Mouse (Mus musculus) gastrocnemius, adult 2 months (tissue): ENCODE measurements around the gene Olfr549. TPM values are rescaled to one million over a fixed set of nuclear protein-coding genes. Genes with fewer than 3 reads are reported as not detected.

ENCODE experiments used
- DNase-seq: peaks from one replicate; pipeline ENCODE4 v3.0.0; 2022
- H3K27ac ChIP-seq: fragments of 200-600 bp; 2 replicates; pipeline ENCODE4 v1.8.1; 2022; ENCODE audit warnings: mild to moderate bottlenecking
- H3K4me3 ChIP-seq: fragments of 200-600 bp; 2 replicates; pipeline ENCODE4 v1.8.1; 2022; ENCODE audit warnings: mild to moderate bottlenecking, moderate library complexity
- CTCF ChIP-seq: fragments of 200-600 bp; IDR thresholded peaks from 2 replicates; pipeline ENCODE4 v1.8.1; 2022; ENCODE audit warnings: antibody characterized with exemption, mild to moderate bottlenecking, moderate library complexity
- intact Hi-C: fragments of 180-260 bp; cut with DNase I; formaldehyde crosslinking; loops from one replicate; pipeline ENCODE4 v1.15.1; 2025
- long read RNA-seq, 2 experiments: library from polyadenylated mRNA; stranded (forward); transcript quantifications; one replicate each; pipeline ENCODE4 v2.0.0; 2021
- total RNA-seq, 2 experiments: library from RNA; stranded (reverse); gene quantifications; 2 replicates each; pipeline ENCODE4 v1.2.3; 2021

The Olfr549 gene
- total RNA-seq = not detected
- long read RNA-seq, experiment 1 = 0 reads
- long read RNA-seq, experiment 2 = 0 reads

DNA sequence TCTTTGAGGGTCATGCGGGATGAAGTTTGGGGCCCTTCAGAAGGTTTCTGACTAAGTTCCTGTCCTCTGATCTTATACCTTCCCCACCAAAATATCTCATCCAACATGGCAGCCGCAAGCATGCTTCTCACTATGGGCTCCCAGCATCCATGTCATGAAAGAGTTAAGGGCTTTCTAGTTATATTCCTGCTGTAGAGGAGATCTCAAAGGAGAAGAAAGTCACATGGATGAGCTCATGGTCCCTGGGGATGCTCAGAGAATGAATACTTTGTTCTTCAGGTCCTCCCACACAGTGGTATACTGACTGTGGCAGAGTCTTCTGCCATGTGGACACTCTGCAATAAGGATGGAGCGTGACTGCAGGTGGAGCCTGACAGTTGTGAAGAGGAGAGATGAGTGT, at the start of gene Olfr549:
Gene Olfr549 (plus strand): TSS at position 301 of the 400 bp plus-strand sequence.
- intact Hi-C loops = no loop called here
- Histone ChIP-seq H3K4me3 (no peak within 1 kb of the TSS), H3K27ac (no peak within 1 kb of the TSS)
- no peak for TF ChIP-seq CTCF
- DNase-seq = no peak

DNA sequence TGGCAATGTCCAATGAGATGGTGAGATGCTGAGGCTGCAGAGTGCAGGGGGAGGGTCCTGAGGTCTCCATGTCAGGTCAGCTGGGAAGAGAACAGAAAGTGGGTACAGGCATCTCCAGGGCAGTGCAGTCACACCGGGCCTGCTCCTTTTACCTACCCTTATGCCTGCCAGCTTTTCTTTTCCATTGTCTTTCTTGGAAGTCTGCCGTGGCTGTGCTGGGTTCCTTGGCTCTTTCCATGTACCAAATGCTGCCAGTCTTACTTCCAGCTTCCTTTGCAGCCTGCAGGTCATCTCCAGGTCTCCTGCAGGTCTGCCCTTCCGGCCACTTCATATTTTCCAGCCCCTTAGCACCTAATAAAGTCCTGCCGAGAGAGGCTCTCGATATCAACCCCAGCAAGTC, 47.7 kb upstream of the Olfr549 start:
- TF ChIP-seq CTCF = no peak
- H3K4me3 ChIP-seq = no peak overlapping the region
- no peak overlapping the region for H3K27ac ChIP-seq
- intact Hi-C loops = no loop called here
- no peak for DNase-seq

DNA sequence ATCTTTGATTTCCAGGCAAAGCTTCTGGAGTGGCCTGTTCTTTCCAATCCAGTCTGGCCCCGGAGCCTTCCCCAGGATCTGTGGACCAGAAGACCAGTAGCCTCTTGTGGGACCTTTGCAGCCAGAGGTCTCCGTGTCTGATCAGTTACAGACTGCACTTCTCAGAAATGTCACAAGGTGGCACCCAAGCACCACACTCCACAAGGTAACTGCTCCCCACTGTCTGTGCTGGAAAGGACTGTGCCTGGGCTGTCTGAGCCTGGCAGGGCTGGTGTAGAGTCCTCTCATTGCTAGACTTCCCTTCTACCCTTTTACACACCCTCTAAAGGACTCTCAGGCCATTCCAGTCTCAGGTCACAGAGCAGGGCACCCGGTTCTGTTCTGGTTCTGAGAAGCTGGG, 42.8 kb upstream of the Olfr549 start:
- no peak overlapping the region for H3K27ac ChIP-seq
- DNase-seq = peak; percentile 72
- intact Hi-C loops = no loop called here
- TF ChIP-seq CTCF = peak; percentile 92
- no peak overlapping the region for H3K4me3 ChIP-seq

DNA sequence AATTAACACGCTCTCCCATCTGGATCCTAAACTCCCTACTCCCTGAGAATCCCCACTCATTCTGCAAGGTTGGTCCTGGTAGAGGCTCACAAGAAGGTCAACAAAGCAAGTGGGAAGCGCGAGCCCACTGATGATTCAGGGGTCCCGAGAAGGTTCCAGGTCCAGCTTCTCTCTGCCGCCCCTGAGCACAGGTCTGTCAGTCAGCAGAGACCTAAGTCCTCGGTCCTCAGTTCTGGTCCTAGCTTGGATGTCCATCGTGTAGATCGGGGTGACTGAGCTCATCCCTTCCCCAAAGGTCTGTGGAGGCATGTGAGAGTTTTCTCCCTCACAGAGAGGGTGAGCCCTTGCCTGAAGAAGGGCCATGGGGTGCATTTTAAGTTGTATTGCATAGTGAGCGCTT, 41.6 kb upstream of the Olfr549 start:
- no peak for DNase-seq
- Histone ChIP-seq H3K4me3 (no peak overlapping the region), H3K27ac (no peak overlapping the region)
- intact Hi-C loops = no loop called here
- no peak for TF ChIP-seq CTCF

DNA sequence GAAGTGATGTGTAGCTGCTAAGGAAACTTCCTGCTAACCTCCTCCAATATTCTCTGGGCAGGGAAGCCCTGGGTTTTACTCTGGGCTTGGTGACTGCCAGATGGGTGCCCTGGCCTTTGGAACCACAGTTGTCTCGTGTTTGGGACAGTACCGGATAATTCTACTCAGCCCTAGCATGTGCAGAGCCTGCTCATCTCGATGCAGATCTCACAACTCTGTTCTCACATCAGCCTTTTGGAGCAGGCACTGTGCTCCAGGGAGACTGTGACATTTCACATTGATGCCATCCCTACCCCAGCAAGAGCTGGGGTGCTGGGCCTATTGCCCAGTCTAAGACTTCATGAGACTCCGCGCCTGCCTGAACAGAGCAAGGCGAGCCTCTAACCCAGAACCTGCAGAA, 41.0 kb upstream of the Olfr549 start:
- intact Hi-C loops = no loop called here
- Histone ChIP-seq H3K4me3 (no peak overlapping the region), H3K27ac (no peak overlapping the region)
- no peak for DNase-seq
- TF ChIP-seq CTCF = no peak

DNA sequence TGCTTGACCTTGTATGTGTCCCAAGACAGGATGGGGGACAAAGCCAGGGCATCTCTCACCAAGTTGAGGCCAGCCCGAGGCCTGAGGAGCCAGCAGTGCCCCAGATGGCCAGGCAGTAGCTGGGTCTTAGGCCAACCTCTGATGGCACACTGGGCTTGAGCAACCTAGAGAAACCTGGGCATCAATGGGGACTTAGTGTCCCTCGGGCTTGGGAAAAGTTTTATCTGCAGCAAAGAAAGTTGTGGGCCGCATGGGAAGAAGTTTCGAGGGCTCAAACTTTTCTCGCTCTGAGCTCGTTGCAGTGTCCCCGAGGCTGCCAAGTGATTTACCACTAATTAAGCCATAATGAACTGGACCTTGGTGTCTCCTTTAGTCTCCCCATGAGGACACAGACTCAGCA, 39.9 kb upstream of the Olfr549 start:
- TF ChIP-seq CTCF = no peak
- H3K27ac ChIP-seq = no peak overlapping the region
- intact Hi-C loops = loop anchor here (5.0 kb wide), 2 partner anchors 58 to 408 kb away; partner anchors contain the start of genes Olfr571 and Trim21
- no peak overlapping the region for H3K4me3 ChIP-seq
- DNase-seq = no peak

DNA sequence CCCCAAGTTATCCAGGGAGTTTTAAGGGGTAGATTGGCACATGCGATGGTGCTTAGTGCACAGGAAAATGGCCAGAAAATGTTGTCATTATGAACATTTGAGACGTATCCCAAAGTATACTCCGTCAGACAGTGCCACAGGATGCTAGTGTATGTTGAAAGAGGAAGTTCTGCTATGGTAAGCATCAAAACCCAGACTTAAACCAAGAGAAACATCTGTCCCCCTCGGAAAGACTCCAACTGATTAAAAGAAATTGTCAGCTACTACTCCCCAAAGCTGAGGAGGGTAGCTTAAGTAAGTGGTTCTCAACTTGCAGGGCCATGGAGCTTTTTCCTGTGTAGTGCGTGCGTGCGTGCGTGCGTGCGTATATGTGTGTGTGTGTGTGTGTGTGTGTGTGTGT, 37.7 kb upstream of the Olfr549 start:
- no peak overlapping the region for H3K27ac ChIP-seq
- TF ChIP-seq CTCF = no peak
- intact Hi-C loops = loop anchor here (2.0 to 5.0 kb wide), 3 partner anchors 55 to 405 kb away; partner anchors contain the start of genes Olfr571 and Trim21
- H3K4me3 ChIP-seq = no peak overlapping the region
- no peak for DNase-seq

DNA sequence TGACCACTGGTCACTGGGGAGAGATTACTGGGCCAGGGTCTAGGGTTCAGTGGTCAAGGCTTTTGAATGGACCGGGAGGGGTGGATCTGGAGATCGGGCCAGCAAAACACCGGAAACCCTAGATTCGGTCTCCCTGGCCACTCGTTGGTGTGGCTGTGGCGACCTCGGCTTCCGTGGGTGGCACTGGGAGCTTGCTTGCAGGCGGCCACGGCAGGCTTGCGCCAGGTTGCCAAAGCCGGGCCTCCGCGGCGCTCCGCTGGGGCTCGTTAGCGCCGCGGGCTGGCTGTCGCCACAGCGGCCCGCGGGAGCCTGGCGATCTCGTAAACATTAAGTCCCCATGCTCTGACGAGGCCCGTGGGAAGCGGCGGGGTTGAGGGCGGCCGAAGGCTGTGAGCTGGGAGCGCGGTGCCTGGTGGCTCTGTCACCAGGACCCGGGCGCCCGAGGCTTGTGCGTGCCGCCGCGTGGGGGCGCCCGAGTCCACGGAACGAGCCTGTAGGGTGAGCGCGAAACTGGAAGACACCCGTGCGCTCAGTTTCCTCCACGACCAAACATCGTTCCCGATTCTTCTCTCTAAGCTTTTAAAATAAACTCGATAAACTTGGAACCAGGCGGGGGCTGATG, 36.7 kb upstream of the Olfr549 start:
- TF ChIP-seq CTCF = peak; percentile 98
- intact Hi-C loops = loop anchor here (2.0 to 5.0 kb wide), 3 partner anchors 54 to 404 kb away; partner anchors contain the start of genes Olfr571 and Trim21
- peak overlapping the region; percentile 74 for H3K4me3 ChIP-seq
- DNase-seq = peak; percentile 92
- peak overlapping the region; percentile 44; the same call in 1 of the 2 replicates for H3K27ac ChIP-seq

DNA sequence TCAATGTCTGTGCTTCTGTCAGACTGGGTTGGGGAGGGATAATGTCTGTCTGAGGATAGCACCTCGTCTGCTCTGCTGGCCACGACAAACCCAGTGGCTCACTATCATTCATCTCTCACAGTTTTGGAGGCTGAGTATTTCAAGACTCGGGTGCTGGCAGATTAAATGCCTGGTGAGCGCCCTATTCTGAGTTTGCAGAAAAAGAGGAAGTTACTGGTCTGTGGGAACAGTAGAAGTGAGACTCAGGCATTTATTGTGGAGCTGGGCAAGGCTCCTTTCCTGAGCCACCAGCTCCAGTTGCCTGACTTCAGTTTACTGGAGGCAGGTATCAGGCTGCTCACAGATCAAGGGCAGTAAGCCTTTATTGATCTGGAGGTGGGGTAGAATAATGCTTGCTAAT, 35.5 kb upstream of the Olfr549 start:
- no peak for TF ChIP-seq CTCF
- no peak for DNase-seq
- H3K4me3 ChIP-seq = no peak overlapping the region
- no peak overlapping the region for H3K27ac ChIP-seq
- intact Hi-C loops = loop anchor here (5.0 kb wide), 2 partner anchors 53 to 403 kb away; partner anchors contain the start of genes Olfr571 and Trim21

DNA sequence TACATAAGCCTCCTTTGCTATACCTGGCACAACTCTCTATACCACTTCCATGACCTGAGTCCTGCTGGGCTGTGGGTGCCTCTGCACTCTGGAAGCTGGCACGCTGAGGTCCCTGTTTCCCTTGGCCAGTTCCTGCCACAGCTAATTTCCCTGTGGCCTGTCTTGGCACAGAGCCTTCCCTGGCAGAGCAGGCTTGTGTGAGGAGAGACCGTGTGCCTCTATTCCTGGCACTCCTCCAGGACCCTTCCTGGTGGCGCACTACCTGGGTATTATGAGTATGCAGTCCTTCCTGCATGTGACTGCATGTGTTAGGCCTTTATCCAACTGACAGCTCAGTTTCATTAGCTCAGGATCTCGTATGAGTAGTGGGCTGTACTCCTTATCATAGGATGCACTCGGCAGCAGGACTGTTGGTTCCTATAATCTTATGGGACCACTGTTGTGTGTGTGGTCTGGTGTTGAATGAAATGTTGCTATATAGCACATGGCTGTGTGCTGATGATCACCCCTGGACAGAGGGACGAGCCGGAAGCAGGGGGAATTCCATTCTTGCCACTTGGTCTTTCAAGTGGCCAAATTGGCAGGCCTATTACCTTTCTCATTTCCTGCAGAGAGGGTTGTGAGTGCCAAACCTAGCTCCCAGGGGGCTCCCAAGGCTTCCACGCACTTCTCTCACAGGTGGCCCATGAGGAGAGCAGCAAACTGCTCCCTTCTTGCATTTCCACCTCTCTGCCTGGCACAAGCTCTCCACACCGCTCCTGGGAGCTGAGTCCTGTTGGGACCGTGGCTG, 33.2 kb upstream of the Olfr549 start:
- intact Hi-C loops = no loop called here
- H3K4me3 ChIP-seq = no peak overlapping the region
- no peak for TF ChIP-seq CTCF
- no peak for DNase-seq
- no peak overlapping the region for H3K27ac ChIP-seq

DNA sequence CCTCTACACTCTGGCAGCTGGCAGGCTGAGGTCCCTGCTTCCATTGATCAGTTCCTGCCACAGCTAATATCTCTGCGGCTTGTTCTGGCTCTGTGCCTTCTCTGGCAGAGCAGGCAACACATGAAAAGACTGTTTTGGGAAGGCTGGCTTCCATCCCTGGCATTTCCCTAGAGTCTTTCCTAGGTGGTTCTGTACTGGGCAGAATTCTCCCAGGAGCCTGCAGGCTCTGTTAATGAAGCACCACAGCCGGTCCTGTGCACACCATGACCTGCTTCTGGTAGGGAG, 32.7 kb upstream of the Olfr549 start:
- intact Hi-C loops = no loop called here
- H3K27ac ChIP-seq = no peak overlapping the region

DNA sequence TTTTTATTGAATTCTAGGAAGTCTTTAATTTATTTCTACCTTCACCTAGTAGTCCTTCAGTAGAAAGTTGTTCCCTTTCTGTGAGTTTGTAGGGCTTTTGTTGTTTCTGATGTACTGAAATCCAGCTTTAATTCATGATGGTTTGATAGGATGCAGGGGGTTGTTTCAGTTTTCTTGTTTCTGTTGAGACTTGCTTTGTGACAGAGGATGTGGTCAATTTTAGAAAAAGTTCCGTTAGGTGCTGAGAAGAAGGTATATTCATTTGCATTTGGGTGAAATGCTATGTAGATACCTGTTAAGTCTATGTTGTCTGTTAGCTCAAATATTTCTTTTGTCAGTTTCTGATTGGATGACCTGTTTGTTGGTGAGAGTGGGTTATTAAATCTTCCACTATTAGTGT, 20.6 kb upstream of the Olfr549 start:
- no peak for TF ChIP-seq CTCF
- no peak for DNase-seq
- intact Hi-C loops = no loop called here
- Histone ChIP-seq H3K4me3 (no peak overlapping the region), H3K27ac (no peak overlapping the region)

More for the DNA sequence above, 32.7 kb upstream of the Olfr549 start:
- no peak for TF ChIP-seq CTCF
- H3K4me3 ChIP-seq = no peak overlapping the region
- no peak for DNase-seq

DNA sequence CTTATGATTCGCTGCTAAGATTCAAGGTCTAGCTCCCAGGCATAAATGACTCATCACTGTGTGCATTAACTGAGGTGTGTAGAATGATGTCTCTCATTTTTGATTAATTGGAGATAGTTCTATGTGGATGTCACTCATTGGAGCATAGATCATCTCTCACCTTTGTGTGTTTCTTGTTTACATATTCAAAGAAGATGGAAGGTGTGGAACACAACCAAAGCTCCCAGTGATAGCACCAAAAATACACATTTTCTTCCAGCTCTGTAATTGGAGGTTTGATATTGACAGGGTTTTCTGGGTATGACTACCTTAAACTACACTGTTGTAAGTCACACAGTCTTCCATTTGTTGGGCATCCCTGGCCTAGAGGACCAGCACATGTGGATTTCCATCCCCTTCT, 15.2 kb upstream of the Olfr549 start, which contains the start of gene Olfr547:
Gene Olfr547 (plus strand): TSS at position 301 of the 400 bp plus-strand sequence.
- intact Hi-C loops = no loop called here
- DNase-seq = no peak
- Histone ChIP-seq H3K27ac (no peak within 1 kb of the TSS), H3K4me3 (no peak within 1 kb of the TSS)
- no peak for TF ChIP-seq CTCF

DNA sequence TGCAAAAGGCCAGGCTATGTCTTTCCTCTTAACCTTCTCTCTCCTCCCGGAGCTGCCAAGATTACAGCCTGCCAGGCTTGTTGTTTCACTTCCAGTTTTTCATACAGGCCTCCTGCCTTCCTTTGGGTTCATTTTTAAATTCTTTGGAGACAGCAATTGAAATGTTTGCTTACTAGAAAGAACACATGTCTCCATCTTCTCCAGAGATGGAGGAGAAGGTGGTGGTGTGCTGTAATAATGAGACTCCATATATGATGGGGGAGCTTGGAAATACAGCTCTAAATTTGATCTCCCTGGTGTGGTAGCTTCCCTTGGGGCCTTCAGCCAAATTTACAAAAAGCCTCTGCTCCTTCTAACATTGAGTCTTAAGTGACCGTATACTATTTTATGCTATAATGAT, 9.1 kb upstream of the Olfr549 start, which contains the start of gene Olfr548-ps1:
Gene Olfr548-ps1 (plus strand): TSS at position 301 of the 400 bp plus-strand sequence.
- Histone ChIP-seq H3K4me3 (no peak within 1 kb of the TSS), H3K27ac (no peak within 1 kb of the TSS)
- TF ChIP-seq CTCF = no peak
- intact Hi-C loops = no loop called here
- DNase-seq = no peak
